Mouse (Mus musculus) kidney, adult 2 months (tissue): ENCODE data around the gene Jmy. TPM values are rescaled to one million over a fixed set of nuclear protein-coding genes. Genes with fewer than 3 reads are reported as not detected.
A peak's percentile ranks its signal among the peaks of the same experiment; 100 is the strongest.
"Not testable (repeated sequence)": the region's sequence is repeated elsewhere in the genome, so short reads cannot be mapped to it uniquely, and the experiment has no call there.

Experiments used
- DNase-seq: peaks from one replicate; pipeline ENCODE4 v3.0.0; 2021
- H3K27ac ChIP-seq: fragments of 200-500 bp; 2 replicates; pipeline ENCODE4 v1.5.1; 2012; ENCODE audit warnings: low read depth, low read length, control low read depth, inconsistent platforms; ENCODE audit not compliant: insufficient read depth
- H3K27me3 ChIP-seq: fragments of 200-500 bp; replicated peaks from 2 replicates; pipeline ENCODE4 v1.6.1; 2012; ENCODE audit warnings: mild to moderate bottlenecking, moderate library complexity, low read length, inconsistent platforms; ENCODE audit not compliant: control insufficient read depth, insufficient read depth
- H3K36me3 ChIP-seq: fragments of 200-500 bp; 2 replicates; pipeline ENCODE4 v1.6.1; 2012; ENCODE audit warnings: mild to moderate bottlenecking, moderate library complexity, low read length, inconsistent platforms; ENCODE audit not compliant: control insufficient read depth, insufficient read depth
- H3K4me1 ChIP-seq: fragments of 200-500 bp; 2 replicates; pipeline ENCODE4 v1.6.1; 2011; ENCODE audit warnings: low read length; ENCODE audit not compliant: control insufficient read depth, insufficient read depth
- H3K4me3 ChIP-seq: fragments of 200-500 bp; 2 replicates; pipeline ENCODE4 v1.5.1; 2011; ENCODE audit warnings: mild to moderate bottlenecking, low read depth, low read length, control low read depth; ENCODE audit not compliant: insufficient read depth
- CTCF ChIP-seq: fragments of 200-500 bp; conservative IDR thresholded peaks from 2 replicates; pipeline ENCODE4 v1.5.1; 2011; ENCODE audit warnings: low read depth, mild to moderate bottlenecking, control low read depth, low read length, moderate library complexity, mixed read lengths; ENCODE audit not compliant: insufficient read depth, insufficient read length
- POLR2A ChIP-seq: fragments of 200-500 bp; IDR thresholded peaks from one replicate; pipeline ENCODE4 v1.6.1; 2011; ENCODE audit warnings: low read depth, low read length, control low read depth
- WGBS: fragments of 180-500 bp; shearing (Covaris S2); methylation state at CpG from one replicate; pipeline ENCODE4 v1.1.7; 2018; 5-methylcytosine and 5-hydroxymethylcytosine counted together
- polyA plus RNA-seq: library from polyadenylated mRNA; depleted of rRNA; stranded (reverse); fragments of >200 nt; gene quantifications from 2 replicates; pipeline ENCODE4 v1.2.3, GENCODE M21; 2012

The Jmy gene
- polyA plus RNA-seq, 1 experiment: 7.0 TPM

DNA sequence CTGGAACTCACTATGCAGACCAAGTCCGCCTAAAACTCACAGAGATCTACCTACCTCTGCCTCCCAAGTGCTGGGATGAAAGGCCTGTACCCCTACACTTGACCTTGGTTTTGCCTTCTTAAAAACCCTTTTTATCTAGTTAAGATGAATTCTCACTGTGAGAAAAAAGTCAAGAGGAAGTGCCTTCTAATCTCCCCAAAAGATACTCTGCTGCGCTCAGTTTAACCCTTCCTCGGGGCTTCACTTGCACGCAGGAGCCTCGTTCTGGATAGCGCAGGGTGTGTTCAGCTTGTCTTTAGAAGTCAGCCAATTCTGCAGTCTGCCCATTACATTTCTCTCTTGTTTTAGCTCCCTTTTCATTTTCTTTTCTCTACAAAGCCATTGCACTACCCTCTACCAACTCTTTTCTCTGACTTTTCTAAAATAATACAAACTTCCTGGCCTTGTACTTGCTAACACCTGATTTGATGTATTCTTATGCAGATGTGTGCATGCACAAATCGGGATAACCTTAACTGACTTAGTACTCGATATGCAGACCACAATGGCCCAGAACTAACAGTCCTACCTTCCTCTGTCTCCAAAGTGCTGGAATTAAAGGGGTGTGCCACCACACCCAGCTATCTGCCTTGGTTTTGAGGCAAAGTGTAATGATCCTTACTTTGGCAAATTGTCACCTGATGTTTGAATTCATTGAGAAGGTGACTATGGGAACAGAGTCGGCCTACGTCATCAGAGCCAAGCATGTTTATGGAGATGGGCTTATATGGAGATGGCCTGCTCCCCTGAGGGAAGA, 14.6 kb upstream of the Jmy start:
- no peak for TF ChIP-seq POLR2A
- TF ChIP-seq CTCF: no peak
- WGBS: 92% methylated on average over 10 of the region's 10 CpGs
- no peak for DNase-seq
- H3K27ac ChIP-seq: no peak overlapping the region
- H3K27me3 ChIP-seq: no peaks in the 10 kb centered on the region
- H3K36me3 ChIP-seq: no peaks in the 10 kb centered on the region
- no peak overlapping the region for H3K4me3 ChIP-seq
- no peaks in the 10 kb centered on the region for H3K4me1 ChIP-seq

DNA sequence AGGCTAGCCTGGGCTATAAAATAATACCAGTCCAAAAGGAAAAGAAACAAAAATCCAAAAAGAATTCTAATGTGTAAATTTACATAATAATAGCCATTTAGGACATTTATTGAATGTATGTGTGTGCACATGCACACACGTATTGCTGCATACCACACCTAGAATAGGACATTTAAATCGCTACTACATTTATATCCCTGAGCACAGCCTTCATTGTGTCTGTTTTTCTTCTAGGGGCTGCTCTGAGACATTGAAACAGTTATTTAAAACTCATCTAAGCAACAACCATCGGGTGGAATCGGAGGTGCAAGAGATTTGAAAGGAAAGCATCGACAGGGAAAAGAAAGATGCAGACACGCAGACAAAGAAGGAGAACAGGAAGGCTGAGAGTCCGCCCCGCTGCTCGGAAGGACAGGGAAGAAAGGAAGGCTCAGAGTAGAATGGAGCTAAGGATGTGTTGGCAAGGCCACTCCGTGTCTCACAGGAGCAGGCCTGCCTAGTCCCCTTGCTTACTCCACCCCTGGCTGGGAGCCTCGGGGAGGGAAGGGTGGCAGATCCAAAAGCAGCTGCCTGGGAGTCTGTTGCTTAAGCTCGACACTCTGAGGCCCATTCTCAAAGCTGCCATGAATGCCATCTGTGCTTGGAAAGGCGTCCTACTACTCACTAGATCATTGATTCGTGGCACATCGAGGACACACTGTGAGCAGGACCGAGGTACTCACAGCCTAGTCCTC, 11.0 kb upstream of the Jmy start:
- Histone ChIP-seq H3K36me3 (no peaks in the 10 kb centered on the region), H3K27me3 (no peaks in the 10 kb centered on the region), H3K27ac (no peak overlapping the region), H3K4me3 (no peak overlapping the region), H3K4me1 (no peaks in the 10 kb centered on the region)
- 75% methylated on average over 16 of the region's 16 CpGs for WGBS
- no peak for DNase-seq
- TF ChIP-seq CTCF (no peak), POLR2A (no peak)

DNA sequence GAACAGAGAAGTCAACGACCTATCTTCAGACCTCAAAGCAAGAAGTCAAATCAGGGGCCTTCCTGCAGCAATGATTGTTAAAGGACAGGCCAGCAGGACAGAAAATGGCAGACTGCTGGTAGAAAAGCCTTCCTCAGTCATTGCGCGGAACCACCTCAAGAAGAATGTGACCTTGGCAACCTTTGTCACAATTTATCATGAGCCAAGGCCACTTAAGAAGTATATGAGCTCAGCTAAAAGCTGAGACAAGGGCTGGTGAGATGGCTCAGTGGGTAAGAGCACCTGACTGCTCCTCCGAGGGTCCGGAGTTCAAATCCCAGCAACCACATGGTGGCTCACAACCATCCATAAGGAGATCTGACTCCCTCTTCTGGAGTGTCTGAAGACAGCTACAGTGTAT, 7.3 kb upstream of the Jmy start:
- H3K27ac ChIP-seq, H3K4me1 ChIP-seq, H3K27me3 ChIP-seq, H3K4me3 ChIP-seq, H3K36me3 ChIP-seq, DNase-seq: not testable (repeated sequence)
- WGBS: 83% methylated on average over 5 of the region's 5 CpGs

DNA sequence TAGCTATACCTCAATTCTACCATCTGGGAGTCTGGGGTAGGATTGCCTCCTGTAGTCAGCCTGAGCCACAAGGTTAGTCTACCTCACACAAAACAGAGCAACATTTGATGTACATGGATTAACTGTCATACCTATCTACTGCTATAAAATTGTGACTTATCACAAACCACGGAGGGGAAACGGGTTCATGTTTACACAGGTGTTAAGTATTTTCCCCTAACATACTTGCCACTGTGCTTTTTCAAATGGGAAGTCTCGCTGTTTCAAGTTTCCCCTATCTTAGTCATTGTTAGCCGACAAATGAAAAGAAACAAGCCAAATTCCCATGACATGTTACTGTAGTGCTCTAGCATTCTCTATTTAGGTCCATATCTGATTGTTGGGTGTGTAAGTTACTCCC, 2.1 kb upstream of the Jmy start:
- Histone ChIP-seq H3K4me3 (no peak overlapping the region), H3K27ac (no peak overlapping the region), H3K27me3 (no peaks in the 10 kb centered on the region), H3K36me3 (no peaks in the 10 kb centered on the region), H3K4me1 (peaks cover 3% of the 10 kb centered on the region)
- TF ChIP-seq CTCF: no peak
- no peak for TF ChIP-seq POLR2A
- no peak for DNase-seq
- WGBS: 65% methylated on average over 4 of the region's 4 CpGs

DNA sequence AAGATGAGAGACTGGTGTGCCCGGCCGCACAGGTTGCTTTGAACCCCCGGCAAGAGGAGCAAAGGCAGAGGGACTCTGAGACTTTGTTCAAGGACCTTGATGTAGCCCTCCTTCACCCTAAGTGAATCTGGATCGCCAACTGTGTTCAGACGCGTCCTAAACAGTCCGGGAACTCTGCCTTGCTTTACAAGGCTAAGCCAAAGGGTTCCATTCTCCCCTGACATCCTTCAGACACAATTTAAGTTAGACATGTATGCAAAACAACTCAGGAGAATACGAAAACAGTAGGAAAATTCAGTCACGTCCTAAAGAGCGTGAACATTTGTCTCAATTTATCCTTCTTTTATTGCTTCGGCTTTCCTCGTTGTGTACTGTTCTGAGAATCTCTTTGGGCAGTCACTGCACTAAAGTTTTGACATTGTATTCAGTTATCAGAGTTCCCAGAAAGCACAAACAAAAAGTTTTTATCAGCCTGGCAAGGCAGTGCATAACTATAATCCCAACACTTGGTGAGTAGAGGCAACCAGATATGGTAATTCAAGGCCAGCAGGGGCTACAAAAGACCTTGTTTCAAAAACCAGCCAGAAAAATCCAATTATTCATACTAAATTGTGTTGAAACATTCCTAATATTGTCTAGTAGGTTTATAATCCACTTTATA, 495 bp upstream of the Jmy start:
- TF ChIP-seq CTCF (no peak), POLR2A (no peak)
- Histone ChIP-seq H3K27me3 (no peaks in the 10 kb centered on the region), H3K27ac (peak overlapping the region; percentile 58), H3K4me1 (peaks cover 4% of the 10 kb centered on the region), H3K36me3 (no peaks in the 10 kb centered on the region), H3K4me3 (peak overlapping the region; percentile 90)
- 7% methylated on average over 12 of the region's 12 CpGs for WGBS
- no peak for DNase-seq

DNA sequence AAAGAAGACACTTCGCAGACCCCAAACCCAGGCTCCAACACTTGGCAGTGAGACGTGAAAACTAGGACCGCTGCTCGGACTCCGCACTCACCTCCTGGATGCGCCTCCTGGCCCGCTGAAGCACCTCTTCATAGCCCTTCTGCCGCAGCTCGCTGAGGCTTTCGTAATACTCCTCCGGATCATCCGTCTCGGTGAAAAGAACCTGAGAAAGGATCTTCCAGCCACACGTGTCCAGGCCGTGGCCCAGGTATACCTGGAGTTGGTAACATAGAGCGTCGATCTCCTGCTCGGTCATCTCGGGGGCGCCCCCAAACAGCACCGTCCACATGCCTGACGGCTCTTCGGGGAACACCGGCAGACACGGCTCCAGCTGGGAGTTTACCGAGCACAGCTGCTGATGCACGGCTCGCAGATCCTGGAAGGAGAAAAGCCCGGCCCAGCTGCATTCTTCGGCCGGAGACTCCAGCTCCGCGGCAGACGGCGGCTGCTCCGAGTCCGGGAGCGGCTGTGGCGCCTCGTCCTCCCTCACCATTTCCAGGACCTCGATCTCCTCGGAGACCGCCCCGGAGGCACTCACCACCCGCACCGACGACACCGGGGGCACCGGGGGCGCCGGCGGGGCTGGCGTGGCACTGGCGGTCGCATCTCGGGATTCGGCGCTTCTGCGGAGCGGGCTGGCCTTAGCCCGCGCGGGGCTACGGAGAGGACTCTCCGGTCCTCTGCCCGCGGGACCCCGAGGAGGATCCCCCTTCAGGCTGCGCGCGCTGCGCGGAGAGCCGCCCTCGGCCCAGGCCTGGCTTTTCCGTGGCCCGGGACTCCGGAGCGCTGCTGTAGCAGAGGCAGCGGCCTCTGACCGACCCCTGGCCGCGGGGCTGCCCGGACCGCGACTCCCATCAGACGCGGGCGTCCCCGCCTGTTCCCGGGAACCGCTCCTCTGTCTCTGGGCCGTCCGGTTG, 1.1 kb downstream of the Jmy start:
- DNase-seq: peak; percentile 46

More for the DNA sequence above, 1.1 kb downstream of the Jmy start:
- no peaks in the 10 kb centered on the region for H3K27me3 ChIP-seq
- H3K36me3 ChIP-seq: no peaks in the 10 kb centered on the region
- WGBS: under 1% methylated on average over 94 of the region's 94 CpGs
- peaks cover 7% of the 10 kb centered on the region for H3K4me1 ChIP-seq
- TF ChIP-seq CTCF: no peak
- TF ChIP-seq POLR2A: no peak
- peak overlapping the region; percentile 90 for H3K4me3 ChIP-seq
- peak overlapping the region; percentile 79 for H3K27ac ChIP-seq
